Mouse (Mus musculus) testis, adult 2 months (tissue): ENCODE data around the gene Arhgap27.

Experiments used
- CTCF ChIP-seq: fragments of 200-500 bp; IDR thresholded peaks from 2 replicates; pipeline ENCODE4 v1.5.1; 2012; ENCODE audit warnings: low read depth, mild to moderate bottlenecking, inconsistent platforms, low read length, moderate library complexity; ENCODE audit not compliant: control insufficient read depth, insufficient read depth, insufficient replicate concordance
- POLR2A ChIP-seq: fragments of 200-500 bp; IDR thresholded peaks from 2 replicates; pipeline ENCODE4 v1.6.1; 2012; ENCODE audit warnings: low read depth, mild to moderate bottlenecking, inconsistent platforms, low read length, moderate library complexity; ENCODE audit not compliant: control insufficient read depth

DNA sequence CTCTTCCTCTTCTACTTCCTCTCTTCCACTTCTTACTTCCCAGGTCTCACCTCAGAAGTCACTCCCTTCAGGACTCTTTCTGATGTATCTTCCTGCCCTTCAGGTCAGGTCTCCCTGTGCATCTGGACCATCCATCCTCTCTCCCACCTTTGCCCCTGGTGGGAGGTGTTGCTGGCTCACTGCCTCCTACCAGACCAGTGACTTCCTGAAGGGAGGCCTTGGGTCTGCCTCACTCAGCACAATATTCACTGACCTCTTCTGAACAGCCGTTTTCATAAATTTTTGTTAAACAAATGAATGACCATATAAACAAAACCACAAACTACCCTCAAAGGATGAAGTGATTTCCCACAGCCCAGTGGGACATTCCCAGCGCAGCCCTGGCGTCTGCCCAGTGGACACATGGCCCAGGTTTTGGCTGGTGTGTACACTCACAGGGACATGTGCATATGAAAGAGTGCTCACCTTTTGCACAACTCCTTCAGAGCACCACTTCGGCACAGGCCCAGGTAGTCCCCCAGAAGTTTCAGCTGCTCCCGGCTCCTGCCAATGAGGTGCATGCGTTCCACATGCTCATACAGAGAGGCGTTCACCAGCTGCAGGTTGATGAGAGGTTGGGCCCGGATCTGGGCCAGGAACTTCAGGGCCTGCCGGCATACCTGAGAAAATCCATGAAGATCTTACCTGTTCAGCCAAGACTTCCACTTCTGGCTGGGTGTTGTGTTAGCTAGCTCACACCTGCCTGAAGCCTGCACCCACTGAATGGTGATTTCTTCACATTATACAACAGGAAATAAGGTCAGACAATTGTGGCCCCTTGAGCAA is 7.1 kb upstream of the Arhgap27 start:
- TF ChIP-seq CTCF: no peak
- TF ChIP-seq POLR2A: no peak
